In genomic region chr9:23027377-23028313, GRCm38 (mm10) we compare ENCODE assay signal across 8 mouse cellular contexts.
DNase-seq lines count a peak whose midpoint lies in the region; ATAC-seq and TF ChIP-seq lines count a peak whose summit lies in the region.

No protein-coding gene starts in this region.

- peaks cover 17% of the 10 kb centered on the region for H3K4me1 ChIP-seq in embryonic fibroblast, embryonic 13.5 days (ENCODE audit: control insufficient read depth, insufficient read depth, low read length)
- H3K4me1 ChIP-seq in hindbrain, embryonic 11.5 days (replicated peaks; ENCODE audit: control insufficient read depth, insufficient read depth, low read length) = no peaks in the 10 kb centered on the region

- no peak overlapping the region for H3K27ac ChIP-seq in embryonic fibroblast, embryonic 13.5 days (ENCODE audit: insufficient read depth, low read length)
- no peak overlapping the region for H3K27ac ChIP-seq in hindbrain, embryonic 11.5 days (ENCODE audit: low read depth, low read length)

- no peak for ATAC-seq in hindbrain, embryonic 11.5 days (ENCODE audit: low FRiP score)

- WGBS in hindbrain, embryonic 11.5 days = 50% methylated on average over 9 of the region's 9 CpGs

- H3K4me2 ChIP-seq in hindbrain, embryonic 11.5 days (replicated peaks; ENCODE audit: low read depth, low read length) = no peak overlapping the region

- 0 out of 2 replicates have a peak, but pooled peaks have one; percentile 6 for TF ChIP-seq CTCF in embryonic fibroblast, embryonic 13.5 days (IDR thresholded peaks at IDR 0.05; ENCODE audit: borderline replicate concordance, insufficient read depth, low read length)

- no peak for TF ChIP-seq POLR2A in embryonic fibroblast, embryonic 13.5 days (IDR thresholded peaks at IDR 0.05; ENCODE audit: low read depth, low read length)

- peak; percentile 65 to 67 for DNase-seq in adrenal gland, adult 18-20 months (ENCODE audit: low spot score in 2 of 2)
- no peak for DNase-seq in adrenal gland, postnatal 4 days (ENCODE audit: low spot score in 2 of 2)
- DNase-seq in adrenal gland, postnatal 25 days = peak; percentile 64
- DNase-seq in hindbrain, embryonic 11.5 days (ENCODE audit: low spot score) = peak; percentile 72
- DNase-seq in layer of hippocampus, adult 9-10 months (ENCODE audit: low spot score) = peak; percentile 62
- DNase-seq in lung, postnatal 4 days = peak; percentile 47 to 65
- peak; percentile 69 for DNase-seq in right cerebral cortex, postnatal 4 days

- no peak overlapping the region for H3K9ac ChIP-seq in hindbrain, embryonic 11.5 days (ENCODE audit: low read depth, low read length)

- H3K4me3 ChIP-seq in embryonic fibroblast, embryonic 13.5 days (ENCODE audit: insufficient read depth, low read length) = no peak overlapping the region
- no peak overlapping the region for H3K4me3 ChIP-seq in hindbrain, embryonic 11.5 days (ENCODE audit: low read depth, low read length)

- no peaks in the 10 kb centered on the region for H3K27me3 ChIP-seq in hindbrain, embryonic 11.5 days (ENCODE audit: control insufficient read depth, insufficient read depth, low read length)

- H3K36me3 ChIP-seq in hindbrain, embryonic 11.5 days (ENCODE audit: control insufficient read depth, insufficient read depth, low read length) = no peaks in the 10 kb centered on the region

- no peaks in the 10 kb centered on the region for H3K9me3 ChIP-seq in hindbrain, embryonic 11.5 days (ENCODE audit: control insufficient read depth, low read length)

Comparison
In these comparisons a context has a peak if more than half of its experiments do, and no peak if none do; other contexts are left out.
1. DNase-seq: peak in adrenal gland, adult 18-20 months (2 of 2), adrenal gland, postnatal 25 days (single experiment), hindbrain, embryonic 11.5 days (single experiment), layer of hippocampus, adult 9-10 months (single experiment), lung, postnatal 4 days (2 of 2) and right cerebral cortex, postnatal 4 days (single experiment); none in adrenal gland, postnatal 4 days (0 of 2).